Mouse (Mus musculus) bone marrow, adult 2 months (tissue): ENCODE results near the gene Fam71e1. TPM values are rescaled to one million over a fixed set of nuclear protein-coding genes. Genes with fewer than 3 reads are reported as not detected.

Experiments
- H3K27ac ChIP-seq: fragments of 200-500 bp; 2 replicates; pipeline ENCODE4 v1.5.1; 2012; ENCODE audit warnings: low read depth, mild to moderate bottlenecking, control low read depth, inconsistent platforms, low read length; ENCODE audit not compliant: control insufficient read depth, poor library complexity, insufficient read depth
- H3K4me1 ChIP-seq: fragments of 200-500 bp; 2 replicates; pipeline ENCODE4 v1.6.1; 2011; ENCODE audit warnings: low read length; ENCODE audit not compliant: control insufficient read depth, insufficient read depth
- H3K4me3 ChIP-seq: fragments of 200-500 bp; replicated peaks from 2 replicates; pipeline ENCODE3; 2011; ENCODE audit warnings: mild to moderate bottlenecking, low read depth, low read length, control low read depth; ENCODE audit not compliant: control insufficient read depth
- CTCF ChIP-seq: fragments of 200-500 bp; IDR thresholded peaks from 2 replicates; pipeline ENCODE4 v1.5.1; 2011; ENCODE audit warnings: low read length, control low read depth; ENCODE audit not compliant: control insufficient read depth, insufficient read depth
- POLR2A ChIP-seq: fragments of 200-500 bp; IDR thresholded peaks from 2 replicates; pipeline ENCODE4 v1.6.1; 2011; ENCODE audit warnings: low read depth, mild to moderate bottlenecking, control low read depth, low read length, borderline replicate concordance; ENCODE audit not compliant: control insufficient read depth
- WGBS: fragments of 180-500 bp; shearing (Covaris S2); methylation state at CpG from one replicate; pipeline ENCODE4 v1.1.7; 2018; 5-methylcytosine and 5-hydroxymethylcytosine counted together
- polyA plus RNA-seq: library from polyadenylated mRNA; stranded (reverse); fragments of >200 nt; gene quantifications from 2 replicates; pipeline ENCODE4 v1.2.4, GENCODE M21; 2011; ENCODE audit warnings: low replicate concordance; ENCODE audit not compliant: missing spikeins, insufficient read depth, insufficient read length

Fam71e1 gene
- 4.6 and 5.0 TPM in 2 replicates for polyA plus RNA-seq

- WGBS = under 1% methylated on average over 58 of the region's 58 CpGs
- TF ChIP-seq CTCF (no peak), POLR2A (peak; percentile 52)
- Histone ChIP-seq H3K27ac (peak within 1 kb of the TSS; percentile 95), H3K4me3 (peak within 1 kb of the TSS; percentile 80), H3K4me1 (no peaks in the 10 kb centered on the region; the same call in 1 of the 2 replicates)
These were observed at the start of gene Fam71e1, which contains the start of gene Emc10 for GRCm38 (mm10) chr7:44495992-44496770. Gene Fam71e1, plus strand, starts transcription at chr7:44496581. Gene Emc10, minus strand, starts transcription at chr7:44496529.

GRCm38 (mm10) chr7:44453256-44453655 lies 43.1 kb upstream of the Fam71e1 start:
- Histone ChIP-seq H3K4me3 (no peak overlapping the region), H3K4me1 (no peaks in the 10 kb centered on the region), H3K27ac (no peak overlapping the region)
- no peak for TF ChIP-seq CTCF
- no peak for TF ChIP-seq POLR2A
- WGBS = 2% methylated on average over 3 of the region's 3 CpGs

- no peak overlapping the region for H3K4me3 ChIP-seq
- H3K4me1 ChIP-seq = no peaks in the 10 kb centered on the region
- TF ChIP-seq CTCF (no peak), POLR2A (no peak)
- H3K27ac ChIP-seq = no peak overlapping the region
- WGBS = 76% methylated on average over 1 of the region's 1 CpGs
These were observed 40.1 kb upstream of the Fam71e1 start for GRCm38 (mm10) chr7:44456302-44456701.

GRCm38 (mm10) chr7:44460067-44460466 lies 36.3 kb upstream of the Fam71e1 start:
- WGBS = 53% methylated on average over 6 of the region's 6 CpGs
- Histone ChIP-seq H3K4me3 (no peak overlapping the region), H3K4me1 (no peaks in the 10 kb centered on the region), H3K27ac (no peak overlapping the region)
- no peak for TF ChIP-seq POLR2A
- no peak for TF ChIP-seq CTCF

GRCm38 (mm10) chr7:44460767-44461502 lies 35.4 kb upstream of the Fam71e1 start:
- TF ChIP-seq POLR2A (no peak), CTCF (no peak)
- 69% methylated on average over 31 of the region's 31 CpGs for WGBS
- Histone ChIP-seq H3K27ac (no peak overlapping the region), H3K4me1 (no peaks in the 10 kb centered on the region), H3K4me3 (no peak overlapping the region)

- 45% methylated on average over 57 of the region's 57 CpGs for WGBS
- Histone ChIP-seq H3K4me3 (no peak overlapping the region), H3K4me1 (no peaks in the 10 kb centered on the region), H3K27ac (no peak overlapping the region)
- TF ChIP-seq CTCF = no peak
- TF ChIP-seq POLR2A = no peak
These were observed 34.7 kb upstream of the Fam71e1 start for GRCm38 (mm10) chr7:44461503-44462217.

GRCm38 (mm10) chr7:44462218-44463055 lies 33.9 kb upstream of the Fam71e1 start:
- no peak overlapping the region for H3K4me3 ChIP-seq
- H3K4me1 ChIP-seq = no peaks in the 10 kb centered on the region; the same call in 1 of the 2 replicates
- WGBS = 13% methylated on average over 77 of the region's 77 CpGs
- TF ChIP-seq POLR2A (no peak), CTCF (no peak)
- H3K27ac ChIP-seq = no peak overlapping the region

- TF ChIP-seq CTCF (no peak), POLR2A (no peak)
- Histone ChIP-seq H3K4me3 (no peak overlapping the region), H3K4me1 (no peaks in the 10 kb centered on the region; the same call in 1 of the 2 replicates), H3K27ac (no peak overlapping the region)
- 22% methylated on average over 8 of the region's 8 CpGs for WGBS
These were observed 33.3 kb upstream of the Fam71e1 start for GRCm38 (mm10) chr7:44463056-44463425.
